Mouse (Mus musculus): ENCODE measurements around the gene Egfl8.

GRCm38 (mm10) chr17:34589206-34589605, 26.6 kb downstream of the Egfl8 start:
- TF ChIP-seq CTCF (IDR thresholded peaks at IDR 0.05), result no peak
- no peak for TF ChIP-seq EP300 (IDR thresholded peaks at IDR 0.05)
